Mouse (Mus musculus) right cerebral cortex, adult 18-20 months (tissue): ENCODE measurements at regions not wholly inside any gene's neighbourhood (a gene's known extent, or its start where the extent isn't known, plus 50 kb on each side); places are given as distances from the start of the nearest gene placed in this dataset.

ENCODE experiments used
- DNase-seq: peaks from one replicate; pipeline ENCODE4 v3.0.0; 2022; ENCODE audit warnings: mixed read lengths

DNA sequence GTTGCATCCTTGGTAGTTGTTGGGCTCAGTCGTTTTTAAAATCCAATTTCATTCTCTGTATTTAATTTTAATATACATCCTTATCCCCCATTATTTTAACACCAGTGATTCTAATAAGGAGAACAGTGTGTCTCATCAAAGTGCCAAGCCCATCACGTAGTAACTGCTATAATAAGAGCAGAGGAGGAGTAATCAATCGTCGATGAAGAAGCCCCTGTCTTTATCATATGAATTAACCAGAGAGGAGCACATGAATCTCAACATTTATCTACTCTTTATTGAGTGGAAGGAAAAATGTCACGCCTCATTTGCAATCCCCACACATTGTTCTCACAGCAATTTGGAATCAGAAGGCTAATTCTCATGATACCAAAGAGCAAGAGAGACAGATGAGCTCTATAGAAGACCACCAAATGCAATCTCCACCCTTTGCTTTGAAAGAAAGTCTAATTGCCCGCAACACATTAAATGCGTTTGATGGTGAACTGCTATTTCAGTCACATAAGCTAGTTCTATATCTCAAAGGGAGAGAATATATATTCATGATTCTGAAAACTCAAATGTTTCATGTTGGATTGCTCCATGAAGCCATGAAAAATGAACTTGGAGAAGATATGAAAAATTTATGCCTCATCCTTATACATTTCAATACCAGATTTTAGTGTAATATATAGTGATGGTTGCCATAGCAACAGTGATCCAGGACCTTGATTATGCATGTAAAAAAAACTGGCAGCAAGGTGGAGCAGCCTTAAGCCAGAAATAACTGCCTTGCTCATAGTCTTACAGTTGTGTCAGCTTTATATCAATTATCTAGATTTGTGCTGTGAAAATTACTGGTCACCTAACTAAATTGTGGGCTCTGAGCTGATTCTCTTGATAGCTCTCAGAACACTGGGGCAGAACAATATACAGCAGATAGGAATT lies 244.2 kb downstream of the Tmsb4x start:
- no peak for DNase-seq

DNA sequence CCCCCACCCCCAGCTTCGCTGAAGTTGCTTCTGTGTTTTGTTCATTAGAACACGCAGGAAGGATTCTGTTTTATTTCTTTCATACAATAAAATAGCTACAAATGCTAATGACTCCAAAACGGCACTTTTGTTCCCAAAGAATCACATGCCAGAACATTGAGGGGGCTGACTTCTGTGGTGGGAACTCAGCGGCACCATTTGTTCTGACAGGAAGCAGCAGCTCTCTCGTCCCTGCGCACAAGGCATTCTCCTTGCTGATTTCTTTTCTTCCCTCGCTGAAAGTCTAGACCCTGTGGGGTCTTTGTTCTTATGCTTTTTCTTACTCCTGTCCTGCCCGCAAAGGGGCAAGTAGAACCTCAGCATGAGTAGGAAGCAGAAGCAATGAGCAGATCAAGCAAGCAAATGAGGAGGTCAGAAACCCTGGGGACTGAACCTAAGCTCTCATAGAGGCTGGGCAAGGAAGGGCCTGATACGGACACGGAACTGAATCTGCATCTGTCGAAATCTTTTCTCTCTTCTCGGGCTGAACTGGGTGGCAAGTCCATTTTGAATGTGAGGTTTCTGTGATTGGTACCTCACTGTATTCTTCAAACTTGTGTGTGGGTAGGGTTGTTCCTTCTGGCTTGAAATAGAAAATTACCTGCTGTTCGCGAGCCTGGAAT lies 256.5 kb downstream of the Tmsb4x start:
- DNase-seq = peak; percentile 38

DNA sequence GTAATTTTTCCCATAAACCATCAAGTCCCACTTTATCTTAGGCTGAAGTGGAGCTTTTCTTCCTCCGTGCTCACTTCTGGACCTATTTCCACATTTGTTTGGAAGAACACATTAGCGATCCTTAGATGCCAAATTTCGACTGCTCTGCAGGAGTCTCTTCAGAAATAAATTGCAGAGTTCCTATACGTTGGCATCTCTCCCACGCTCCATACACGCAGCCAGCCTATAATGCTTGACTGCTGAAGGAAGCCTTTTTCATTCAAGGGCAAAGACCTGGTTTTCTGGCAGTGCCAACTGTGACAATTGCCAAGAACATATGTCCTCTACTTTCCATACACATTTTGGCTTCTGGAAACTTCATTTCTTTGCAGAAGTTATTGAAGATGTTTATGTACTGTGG lies 258.1 kb downstream of the Tmsb4x start:
- DNase-seq = peak; percentile 6

DNA sequence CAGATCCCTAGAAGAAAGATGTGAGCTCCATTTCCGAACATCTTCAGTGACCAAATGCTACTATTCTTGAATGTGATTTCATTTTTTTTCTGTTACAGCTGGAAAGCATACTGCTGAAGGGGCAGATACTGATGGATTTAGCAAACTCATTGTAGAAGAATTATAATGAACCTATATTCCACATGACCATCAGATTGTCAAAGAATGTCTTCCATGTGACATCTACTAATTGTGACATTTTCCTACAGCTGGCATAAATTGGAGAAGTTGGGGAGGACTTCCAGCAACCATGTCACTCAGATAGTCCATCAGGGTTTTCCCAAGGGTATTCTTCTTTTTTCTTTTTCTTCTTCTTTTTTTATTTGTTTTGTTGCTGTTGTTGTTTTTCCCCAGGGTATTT lies 263.2 kb downstream of the Tmsb4x start:
- DNase-seq = no peak

DNA sequence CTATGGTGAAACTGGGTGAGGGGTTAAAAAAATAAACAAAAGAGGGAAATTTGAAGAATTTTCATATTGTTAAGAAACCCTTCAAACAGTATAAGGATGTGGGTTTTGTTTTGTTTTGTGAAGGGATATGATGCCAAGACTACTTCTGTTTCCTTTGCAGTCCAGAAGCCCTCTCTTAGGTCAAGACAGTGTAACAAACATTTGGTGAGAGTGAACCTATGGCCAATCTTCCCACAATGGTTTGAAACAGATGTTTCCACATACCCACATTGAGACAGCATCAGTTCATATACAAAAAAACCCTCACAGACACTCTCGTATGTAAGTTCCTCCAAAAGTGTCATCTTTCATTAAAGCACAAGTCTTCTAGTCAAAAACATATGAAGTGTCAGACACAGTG lies 263.6 kb downstream of the Tmsb4x start:
- DNase-seq = no peak

DNA sequence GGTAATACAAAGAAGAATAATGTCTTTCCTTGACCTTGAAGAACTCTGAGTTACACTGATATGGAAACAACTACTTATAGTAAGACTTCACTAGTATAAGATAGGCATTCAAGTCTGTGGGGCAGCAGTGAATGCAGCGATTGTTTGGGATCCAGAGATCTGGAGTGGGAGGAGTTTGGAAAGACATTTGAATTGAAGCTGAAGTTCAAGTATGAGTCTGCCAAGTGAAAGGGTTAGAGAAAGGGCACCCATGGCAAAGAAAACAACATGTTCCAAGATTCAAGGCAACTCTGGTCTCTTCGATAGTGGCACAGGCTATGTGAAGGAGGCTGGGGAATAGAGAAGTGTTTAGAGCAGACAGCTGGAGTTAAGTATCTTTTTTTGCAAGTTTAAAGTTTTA lies 275.3 kb downstream of the Tmsb4x start:
- DNase-seq = no peak

DNA sequence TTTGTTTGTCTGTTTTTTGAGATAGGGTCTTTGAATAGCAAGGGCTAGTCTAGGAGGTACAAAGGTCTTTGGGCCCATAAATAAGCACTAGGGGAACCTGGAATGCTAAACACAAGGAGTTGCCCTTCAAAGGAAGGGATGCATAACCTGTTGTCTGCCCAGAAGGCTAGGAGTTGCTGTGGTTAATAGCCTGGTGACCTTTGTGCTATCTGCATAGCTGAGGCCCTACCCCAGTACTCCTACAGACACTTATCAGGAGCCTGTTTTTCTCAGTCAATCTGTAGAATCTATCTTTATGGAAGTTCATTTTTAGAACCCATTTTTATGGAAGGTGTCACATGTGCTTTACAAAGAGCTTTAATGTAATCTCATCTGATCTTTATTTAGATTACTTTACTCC lies 276.6 kb downstream of the Tmsb4x start:
- DNase-seq = no peak

DNA sequence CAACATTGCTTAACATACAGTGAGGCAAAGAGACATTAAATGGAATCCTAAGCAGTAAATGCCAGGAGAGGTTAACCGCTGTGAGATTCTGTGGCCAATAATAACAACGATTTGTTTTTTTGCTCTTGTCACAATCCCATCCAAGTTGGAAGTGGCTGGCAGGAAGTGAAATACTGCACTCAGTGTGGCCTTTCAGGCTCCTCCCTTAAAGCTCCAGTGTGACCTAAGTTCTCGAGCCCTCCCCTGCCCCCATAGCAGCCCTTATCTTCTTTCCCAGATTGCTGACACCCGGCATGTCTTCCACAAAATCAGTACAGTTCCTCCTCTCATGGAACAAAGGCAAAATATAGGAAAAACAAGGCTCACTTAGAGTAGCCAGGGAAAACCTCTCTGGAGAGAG lies 278.1 kb downstream of the Tmsb4x start:
- DNase-seq = no peak

DNA sequence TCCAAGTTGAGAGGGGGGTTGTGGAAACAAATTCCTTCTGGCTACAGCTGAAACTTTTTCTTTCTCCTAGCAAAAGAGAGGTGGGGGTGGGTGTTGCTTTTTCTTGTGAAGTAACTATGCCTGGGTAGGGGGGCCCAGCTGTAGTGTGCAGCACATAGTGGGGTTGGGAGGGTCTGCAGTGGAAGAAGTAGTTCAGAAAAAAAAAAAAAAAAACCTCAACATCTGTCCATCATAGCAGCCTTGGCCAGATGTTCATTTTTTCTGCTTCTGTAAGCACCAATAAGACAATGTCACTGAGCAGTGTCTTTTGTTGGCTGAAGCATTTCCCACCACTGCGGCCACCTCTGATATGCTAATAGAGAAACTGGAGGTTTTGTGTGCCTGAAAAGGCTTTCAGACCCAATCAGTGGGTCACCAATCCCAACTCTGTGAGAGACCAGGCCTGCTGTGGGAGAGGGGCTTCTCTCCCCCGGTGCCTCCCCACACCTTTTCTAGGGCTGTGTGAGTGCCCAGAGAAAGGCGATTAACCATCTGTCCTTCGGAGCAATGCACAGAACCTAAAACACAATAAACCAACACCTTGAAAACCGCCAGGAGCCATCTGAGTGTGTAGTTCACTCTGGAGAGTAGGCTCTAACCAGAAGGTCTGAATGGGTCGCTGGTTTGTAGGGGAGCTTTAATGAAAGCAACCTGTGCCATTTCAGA lies 279.2 kb downstream of the Tmsb4x start:
- DNase-seq = no peak

DNA sequence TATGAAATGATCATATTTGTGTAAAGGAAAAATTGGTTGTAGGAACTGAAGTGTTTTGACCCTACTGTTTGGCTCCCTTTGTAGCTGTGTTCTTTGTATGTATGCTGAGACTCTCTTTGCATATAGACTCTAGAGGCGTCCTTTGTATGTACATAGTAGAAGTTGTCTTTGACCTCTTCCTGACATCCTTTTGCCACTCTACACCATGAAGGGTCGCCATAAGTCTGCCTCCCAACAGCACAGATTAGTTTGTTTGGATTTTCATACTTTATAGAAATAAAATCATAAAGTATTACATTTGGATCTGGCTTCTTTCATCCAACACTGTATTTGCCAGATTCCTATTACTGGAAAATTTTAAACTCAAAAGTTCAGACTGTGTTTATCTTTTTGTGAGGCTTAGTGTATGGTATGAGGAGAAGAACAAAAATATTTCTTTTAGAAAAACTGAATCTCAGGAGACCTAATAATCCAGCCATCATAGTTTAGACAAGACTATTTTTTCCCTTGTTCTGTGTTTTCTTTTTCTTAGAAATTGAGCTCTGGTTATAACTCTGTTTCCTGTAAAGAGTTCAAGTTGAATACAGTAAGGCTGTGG lies 293.7 kb downstream of the Tmsb4x start:
- no peak for DNase-seq

DNA sequence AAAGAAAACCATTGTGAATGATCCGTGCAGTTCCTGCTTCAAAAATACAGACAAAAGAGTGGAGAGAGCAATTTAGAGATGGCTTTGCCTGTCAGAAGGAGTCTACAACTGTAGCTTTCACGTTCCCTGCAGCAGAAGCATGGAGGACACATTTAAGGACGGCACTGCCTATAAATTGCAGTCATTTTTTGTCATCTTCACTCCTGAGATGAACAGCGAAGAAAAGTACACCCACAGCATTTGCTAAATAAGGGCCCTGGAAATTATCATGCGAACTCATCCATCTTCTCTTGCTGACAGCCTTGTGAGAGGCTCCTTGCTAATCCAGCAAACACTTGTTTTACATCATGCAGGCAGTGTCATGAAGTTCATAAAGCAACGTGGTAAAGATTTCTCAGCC lies 302.5 kb downstream of the Tmsb4x start:
- DNase-seq = peak; percentile 10

DNA sequence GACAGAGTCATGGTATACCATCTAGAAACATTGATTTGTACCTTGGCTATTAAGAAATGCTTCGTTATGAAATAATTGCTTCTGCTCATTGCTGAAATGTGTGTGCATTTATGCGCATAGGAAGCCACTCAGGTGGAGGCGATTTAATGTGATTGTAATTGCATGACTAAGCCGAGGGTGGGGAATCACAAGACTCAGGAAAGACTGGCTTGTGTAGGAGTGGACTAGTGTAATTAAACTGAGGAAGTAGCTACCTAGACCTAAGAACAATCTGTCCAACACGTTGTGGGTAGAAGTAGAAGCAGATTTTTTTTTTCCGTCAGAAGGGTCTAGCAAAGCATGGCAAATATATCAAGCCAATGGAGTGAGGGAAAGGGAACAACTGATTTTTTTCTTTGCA lies 308.4 kb downstream of the Tmsb4x start:
- peak; percentile 28 for DNase-seq

DNA sequence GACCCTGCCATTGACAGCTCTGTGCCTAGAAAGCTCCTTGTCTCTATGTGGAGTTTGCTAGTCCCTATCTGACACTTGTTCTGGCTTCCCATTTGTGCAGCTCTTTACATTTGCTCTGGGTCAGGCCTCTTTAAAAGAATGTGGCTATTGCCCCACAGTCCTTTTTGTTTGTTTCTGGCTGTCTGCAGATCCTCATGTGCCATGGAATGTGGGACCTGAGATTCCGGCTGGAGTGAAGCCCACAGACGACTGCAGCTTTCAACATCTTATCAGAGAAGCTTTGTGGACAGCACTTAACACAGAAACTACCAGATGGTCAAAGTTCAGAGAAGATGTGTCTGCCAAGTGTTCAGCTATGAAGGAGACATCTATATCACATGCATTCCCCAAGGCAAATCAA lies 309.7 kb upstream of the Egfl6 start:
- no peak for DNase-seq

DNA sequence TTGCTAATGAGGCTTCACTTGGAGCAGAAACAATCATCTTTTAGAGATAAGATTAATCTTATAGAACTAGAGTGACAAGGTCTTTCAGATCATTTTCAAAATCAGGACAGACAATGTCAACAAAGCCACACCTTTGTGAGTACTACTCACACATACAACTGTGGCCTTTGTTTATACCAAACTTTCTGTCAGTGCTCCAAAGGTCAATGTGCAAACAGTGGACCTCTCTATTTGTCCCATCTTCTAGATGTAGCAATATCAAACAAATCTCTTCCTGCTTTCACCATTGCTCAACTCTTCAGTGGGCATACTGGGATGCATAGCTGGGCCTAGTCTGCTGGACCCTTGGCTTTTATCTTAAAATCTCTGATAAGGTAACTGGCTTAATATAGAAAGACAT lies 300.9 kb upstream of the Egfl6 start:
- DNase-seq = no peak

DNA sequence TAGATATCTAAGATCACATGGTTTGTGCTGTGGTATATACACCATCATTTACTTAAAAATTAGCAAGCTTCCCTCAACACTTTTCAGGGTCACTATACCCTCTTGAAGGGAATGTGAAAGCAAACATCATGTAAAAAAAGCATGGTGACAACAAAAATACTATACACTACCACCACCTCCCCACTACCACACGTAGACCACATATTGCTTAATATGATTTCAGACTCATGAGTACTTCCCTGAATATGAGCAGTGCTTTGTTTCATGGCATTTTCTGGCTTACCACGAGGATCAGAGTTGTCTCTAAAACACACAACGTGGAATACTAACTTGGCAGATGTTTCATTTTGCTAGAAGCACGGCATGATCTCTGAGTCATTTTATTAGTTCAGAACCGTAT lies 284.0 kb upstream of the Egfl6 start:
- DNase-seq = no peak

DNA sequence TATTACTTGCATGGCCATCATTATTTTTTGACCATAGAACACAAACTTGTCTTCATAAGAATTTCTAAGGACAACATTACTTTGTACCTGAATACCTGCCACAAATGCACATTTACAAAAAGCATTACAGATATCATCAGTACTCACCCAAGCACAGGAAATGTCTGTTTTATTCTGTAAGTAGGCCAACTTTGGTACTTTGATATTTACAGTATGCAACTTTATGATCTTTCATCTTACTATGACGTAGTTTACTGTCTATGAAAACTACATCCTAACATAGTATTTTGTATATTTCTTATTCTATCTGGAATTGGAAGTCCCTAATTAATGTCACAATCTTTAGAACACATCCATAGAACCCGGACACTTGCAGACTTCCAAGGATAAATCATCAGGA lies 282.2 kb upstream of the Egfl6 start:
- DNase-seq = no peak
